Mouse (Mus musculus) kidney, adult 2 months (tissue): ENCODE data around the gene Uggt2. TPM values are rescaled to one million over a fixed set of nuclear protein-coding genes. Genes with fewer than 3 reads are reported as not detected.

Source experiments
- DNase-seq: peaks from one replicate; pipeline ENCODE4 v3.0.0; 2021
- H3K27ac ChIP-seq: fragments of 200-500 bp; 2 replicates; pipeline ENCODE4 v1.5.1; 2012; ENCODE audit warnings: low read depth, low read length, control low read depth, inconsistent platforms; ENCODE audit not compliant: insufficient read depth
- H3K27me3 ChIP-seq: fragments of 200-500 bp; replicated peaks from 2 replicates; pipeline ENCODE4 v1.6.1; 2012; ENCODE audit warnings: mild to moderate bottlenecking, moderate library complexity, low read length, inconsistent platforms; ENCODE audit not compliant: control insufficient read depth, insufficient read depth
- H3K36me3 ChIP-seq: fragments of 200-500 bp; 2 replicates; pipeline ENCODE4 v1.6.1; 2012; ENCODE audit warnings: mild to moderate bottlenecking, moderate library complexity, low read length, inconsistent platforms; ENCODE audit not compliant: control insufficient read depth, insufficient read depth
- H3K4me1 ChIP-seq: fragments of 200-500 bp; 2 replicates; pipeline ENCODE4 v1.6.1; 2011; ENCODE audit warnings: low read length; ENCODE audit not compliant: control insufficient read depth, insufficient read depth
- H3K4me3 ChIP-seq: fragments of 200-500 bp; 2 replicates; pipeline ENCODE4 v1.5.1; 2011; ENCODE audit warnings: mild to moderate bottlenecking, low read depth, low read length, control low read depth; ENCODE audit not compliant: insufficient read depth
- CTCF ChIP-seq: fragments of 200-500 bp; conservative IDR thresholded peaks from 2 replicates; pipeline ENCODE4 v1.5.1; 2011; ENCODE audit warnings: low read depth, mild to moderate bottlenecking, control low read depth, low read length, moderate library complexity, mixed read lengths; ENCODE audit not compliant: insufficient read depth, insufficient read length
- POLR2A ChIP-seq: fragments of 200-500 bp; IDR thresholded peaks from one replicate; pipeline ENCODE4 v1.6.1; 2011; ENCODE audit warnings: low read depth, low read length, control low read depth
- WGBS: fragments of 180-500 bp; shearing (Covaris S2); methylation state at CpG from one replicate; pipeline ENCODE4 v1.1.7; 2018; 5-methylcytosine and 5-hydroxymethylcytosine counted together
- polyA plus RNA-seq: library from polyadenylated mRNA; depleted of rRNA; stranded (reverse); fragments of >200 nt; gene quantifications from 2 replicates; pipeline ENCODE4 v1.2.3, GENCODE M21; 2012; rRNA removed

Uggt2 gene
- polyA plus RNA-seq, 1 experiment, result 3.4 TPM

GRCm38 (mm10) chr14:118937533-118938492 is 161.4 kb downstream of the Uggt2 start, which contains the start of gene Dnajc3:
TSS of gene Dnajc3 (plus strand) at chr14:118937976.
- Histone ChIP-seq H3K4me1 (peaks cover 20% of the 10 kb centered on the region), H3K36me3 (no peaks in the 10 kb centered on the region), H3K4me3 (peak within 1 kb of the TSS; percentile 90), H3K27me3 (no peaks in the 10 kb centered on the region), H3K27ac (peak within 1 kb of the TSS; percentile 90)
- DNase-seq, result peak; percentile 100
- TF ChIP-seq CTCF (no peak), POLR2A (peak; percentile 62)
- under 1% methylated on average over 123 of the region's 124 CpGs for WGBS

GRCm38 (mm10) chr14:118936952-118937351 is 162.3 kb downstream of the Uggt2 start:
- Histone ChIP-seq H3K27ac (peak overlapping the region; percentile 78), H3K4me3 (peak overlapping the region; percentile 49), H3K36me3 (no peaks in the 10 kb centered on the region), H3K4me1 (peaks cover 17% of the 10 kb centered on the region), H3K27me3 (no peaks in the 10 kb centered on the region)
- no peak for DNase-seq
- TF ChIP-seq POLR2A, result no peak
- TF ChIP-seq CTCF, result no peak
- 52% methylated on average over 4 of the region's 4 CpGs for WGBS

GRCm38 (mm10) chr14:118936236-118936635 is 163.0 kb downstream of the Uggt2 start:
- TF ChIP-seq CTCF, result no peak
- no peak for TF ChIP-seq POLR2A
- Histone ChIP-seq H3K27ac (no peak overlapping the region), H3K4me1 (peaks cover 14% of the 10 kb centered on the region), H3K36me3 (no peaks in the 10 kb centered on the region), H3K4me3 (no peak overlapping the region), H3K27me3 (no peaks in the 10 kb centered on the region)
- 62% methylated on average over 3 of the region's 3 CpGs for WGBS
- DNase-seq, result peak; percentile 21

Other genes with a start within 250 kb of the Uggt2 start
- gene Dzip1, start 174.0 kb downstream of the Uggt2 start, polyA plus RNA-seq, result 5.7 and 6.0 TPM in 2 replicates
- gene Dnajc3, start 161.5 kb downstream of the Uggt2 start, polyA plus RNA-seq, result 30.9 and 32.7 TPM in 2 replicates
- gene Hs6st3, start 38.9 kb upstream of the Uggt2 start, polyA plus RNA-seq, result 0.08 and 0.11 TPM in 2 replicates